Mouse (Mus musculus) gonadal fat pad, adult 2 months (tissue): Measurements from ENCODE around the gene Tdrd3. TPM values are rescaled to one million over a fixed set of nuclear protein-coding genes. Genes with fewer than 3 reads are reported as not detected.

Experiments
- DNase-seq: peaks from one replicate; pipeline ENCODE4 v3.0.0-alpha.2; 2012; ENCODE audit warnings: low read depth
- polyA plus RNA-seq: library from polyadenylated mRNA; depleted of rRNA; stranded (reverse); fragments of >200 nt; gene quantifications from 2 replicates; pipeline ENCODE4 v1.2.3, GENCODE M21; 2012

Tdrd3 gene
- polyA plus RNA-seq, 1 experiment: 3.5 TPM

GRCm38 (mm10) chr14:87451645-87452443, 35.4 kb downstream of the Tdrd3 start:
- DNase-seq: no peak

GRCm38 (mm10) chr14:87455630-87456175, 39.3 kb downstream of the Tdrd3 start:
- no peak for DNase-seq

GRCm38 (mm10) chr14:87459777-87460176, 43.3 kb downstream of the Tdrd3 start:
- DNase-seq: no peak

- no peak for DNase-seq
Measured at GRCm38 (mm10) chr14:87461543-87461942, 45.1 kb downstream of the Tdrd3 start.

DNA sequence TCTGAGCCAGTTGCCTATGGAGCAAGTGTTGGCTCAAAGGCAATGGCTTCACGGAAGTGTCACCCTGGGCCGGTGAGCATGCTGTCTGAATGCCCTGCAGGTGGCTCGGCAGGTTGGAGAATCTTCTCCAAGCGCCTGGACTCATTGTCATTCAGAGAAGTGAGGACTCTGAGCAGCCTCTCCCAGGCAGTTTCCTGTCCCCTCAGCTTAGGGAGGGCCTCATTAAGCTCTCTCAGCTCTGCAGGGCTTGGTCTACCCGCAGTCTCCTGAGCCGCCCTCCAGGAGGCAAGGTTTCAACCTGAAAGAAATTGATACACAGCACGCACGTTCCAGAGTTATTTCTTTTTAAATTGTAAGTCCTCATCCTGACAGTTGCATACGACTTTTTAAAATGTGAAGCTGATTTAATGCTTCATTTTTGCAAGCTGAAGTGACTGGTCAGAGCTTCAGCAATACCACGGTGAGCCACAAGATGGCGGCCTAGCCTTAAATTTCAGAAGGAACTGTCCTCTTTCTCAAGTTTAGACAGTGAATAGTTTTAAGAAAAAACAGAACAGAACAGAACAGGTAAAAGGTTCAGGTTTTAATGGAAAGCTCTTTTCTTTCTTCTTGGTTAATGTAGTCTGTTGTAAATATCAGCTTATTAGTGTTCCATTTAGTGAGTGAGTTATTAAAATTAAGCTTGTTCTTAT, 47.7 kb downstream of the Tdrd3 start:
- no peak for DNase-seq

DNA sequence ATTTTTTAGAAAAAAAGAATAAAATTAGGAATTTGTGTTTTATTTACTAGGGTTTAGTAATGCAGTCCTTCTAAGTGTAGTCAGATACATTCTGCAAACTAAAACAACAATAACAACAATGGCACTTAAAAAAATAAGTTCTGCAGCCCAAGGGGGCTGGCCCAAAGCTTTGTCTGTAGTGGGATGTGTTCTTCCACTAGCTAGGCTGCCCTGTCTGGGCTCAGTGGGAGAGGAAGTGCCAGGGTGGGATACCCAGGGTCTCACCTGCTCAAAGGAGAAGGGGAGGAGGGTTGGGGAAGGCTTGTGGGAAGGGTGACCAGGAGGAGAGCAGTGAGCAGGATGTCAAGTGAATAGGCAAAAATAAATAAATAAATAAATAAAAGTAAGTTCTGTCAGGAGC, 48.2 kb downstream of the Tdrd3 start:
- no peak for DNase-seq

DNA sequence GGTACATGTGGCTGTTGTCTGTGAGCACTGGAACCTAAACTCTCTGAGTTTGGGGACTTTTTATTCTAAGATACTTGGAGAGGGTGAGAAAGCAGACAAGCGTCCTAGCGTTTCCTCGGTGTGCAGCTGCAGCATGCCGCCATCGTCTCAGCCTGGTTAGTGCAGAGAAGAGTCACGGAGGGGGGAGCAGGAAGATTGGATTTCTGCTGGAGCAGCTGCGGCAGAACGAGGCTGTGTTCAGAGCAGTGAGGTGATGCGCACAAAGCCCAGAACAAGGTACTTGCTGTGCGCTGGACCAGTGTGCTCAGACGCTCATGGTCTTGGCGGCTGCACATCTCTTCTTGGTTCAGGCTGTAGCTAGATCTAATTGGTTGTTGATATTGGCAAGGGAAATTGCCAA, 51.1 kb downstream of the Tdrd3 start:
- DNase-seq: no peak

DNA sequence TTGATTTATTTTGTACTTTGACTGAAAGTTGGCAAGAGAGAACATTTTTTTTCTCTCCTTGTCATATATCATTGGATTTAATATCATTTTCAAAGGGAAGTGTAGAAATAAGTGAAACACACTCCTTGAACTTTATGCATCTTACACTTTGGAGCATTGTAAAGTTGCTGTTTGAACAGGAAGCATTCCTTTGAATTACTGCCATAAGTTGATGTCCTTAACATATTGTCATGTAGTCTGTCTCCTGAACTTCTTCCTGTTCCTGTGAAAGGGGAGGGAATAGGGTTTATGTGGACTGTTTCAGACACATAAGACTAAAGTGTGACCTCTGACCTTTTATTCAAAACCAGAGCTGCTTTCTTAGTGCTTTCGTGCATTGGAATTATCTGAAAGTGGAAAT, 55.1 kb downstream of the Tdrd3 start:
- no peak for DNase-seq

DNA sequence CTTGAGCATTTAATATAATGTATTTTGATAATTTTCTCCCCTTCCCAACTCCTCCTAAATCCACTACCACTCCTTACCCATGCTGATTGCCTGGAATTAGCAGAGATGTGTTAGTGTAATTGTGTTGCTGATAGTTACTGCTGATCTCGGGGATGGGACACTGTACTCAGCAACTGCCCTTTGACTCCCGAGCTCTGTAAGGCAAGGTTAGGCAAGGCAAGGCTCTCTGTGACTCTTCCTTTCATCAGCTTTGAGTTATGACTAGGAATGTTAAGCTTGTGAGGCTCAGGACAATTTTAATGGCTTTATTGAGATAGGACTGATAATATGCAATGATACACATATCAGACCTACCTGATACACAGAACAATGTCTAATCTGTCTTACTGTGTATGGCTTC, 56.3 kb downstream of the Tdrd3 start:
- DNase-seq: no peak

DNA sequence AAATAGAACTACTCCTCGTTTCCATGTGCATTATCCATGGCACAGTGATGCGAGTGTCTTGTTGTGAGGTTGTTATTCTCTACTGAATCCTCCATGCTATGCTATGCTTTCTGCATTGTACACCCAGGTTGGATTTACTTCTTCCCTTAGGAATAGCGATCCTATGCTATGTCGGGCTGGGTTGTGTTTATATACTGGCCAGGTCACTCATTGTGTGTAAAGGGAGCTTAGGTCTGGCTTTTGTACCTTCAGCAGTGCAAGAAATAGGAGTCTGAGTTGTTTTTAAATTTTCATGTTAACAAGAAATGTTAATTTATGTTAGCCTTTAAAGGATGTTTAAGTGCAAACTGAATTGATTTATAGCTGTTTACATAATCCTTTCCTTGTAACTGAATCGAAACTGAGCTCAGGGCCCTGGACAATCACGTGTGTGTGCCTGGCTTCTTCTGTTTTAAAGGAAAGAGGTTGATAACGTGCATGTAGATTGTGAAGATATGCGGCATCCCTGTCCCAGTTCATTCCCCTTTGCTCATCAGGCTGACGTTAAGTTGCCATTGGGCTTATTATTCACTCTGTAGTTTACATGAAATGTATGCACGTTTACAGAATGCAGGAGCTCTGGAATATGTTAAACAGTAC, 59.4 kb downstream of the Tdrd3 start:
- DNase-seq: no peak

DNA sequence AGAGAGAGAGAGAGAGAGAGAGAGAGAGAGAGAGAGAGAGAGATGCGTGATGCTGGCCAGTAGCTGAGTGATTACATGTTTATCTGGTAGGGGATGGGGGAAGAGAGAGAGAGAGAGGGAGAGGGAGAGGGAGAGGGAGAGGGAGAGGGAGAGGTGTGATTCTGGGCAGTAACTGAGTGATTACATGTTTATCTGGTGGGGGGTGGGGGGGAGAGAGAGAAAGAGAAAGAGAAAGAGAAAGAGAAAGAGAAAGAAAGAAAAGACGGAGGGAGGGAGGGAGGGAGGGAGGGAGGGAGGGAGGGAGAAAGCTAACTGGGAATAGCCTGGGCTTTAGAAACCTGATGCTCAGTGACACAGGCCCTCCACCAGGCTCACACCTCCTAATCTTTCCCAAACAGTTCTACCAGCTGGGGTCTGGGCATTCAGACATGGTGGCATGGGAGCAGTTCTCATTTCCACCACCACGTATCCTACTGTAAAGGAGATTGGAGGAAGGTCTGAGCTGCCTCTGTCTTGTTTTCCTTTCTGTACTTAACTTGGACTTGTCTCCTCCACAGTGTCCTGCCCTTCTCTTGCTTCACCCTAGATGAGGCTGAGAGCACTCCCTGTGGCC, 62.0 kb downstream of the Tdrd3 start:
- DNase-seq: no peak

DNA sequence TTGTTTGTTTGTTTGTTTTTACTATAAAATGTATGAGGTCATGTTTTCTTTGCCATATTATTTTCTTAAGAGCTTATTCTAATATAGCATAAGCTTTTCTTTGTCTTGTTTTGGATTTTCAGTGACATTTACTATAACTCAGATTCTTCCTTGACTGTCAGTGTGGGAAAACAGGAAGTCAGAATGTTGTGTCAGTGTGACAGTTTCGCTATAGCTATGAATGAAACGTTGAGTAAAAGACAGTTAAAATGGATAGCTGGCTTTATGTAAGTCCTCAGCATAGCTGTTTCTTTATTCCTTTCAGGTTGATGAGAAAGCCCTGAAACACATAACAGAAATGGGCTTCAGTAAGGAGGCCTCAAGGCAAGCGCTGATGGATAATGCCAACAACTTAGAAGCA, 69.4 kb downstream of the Tdrd3 start:
- DNase-seq: no peak

DNA sequence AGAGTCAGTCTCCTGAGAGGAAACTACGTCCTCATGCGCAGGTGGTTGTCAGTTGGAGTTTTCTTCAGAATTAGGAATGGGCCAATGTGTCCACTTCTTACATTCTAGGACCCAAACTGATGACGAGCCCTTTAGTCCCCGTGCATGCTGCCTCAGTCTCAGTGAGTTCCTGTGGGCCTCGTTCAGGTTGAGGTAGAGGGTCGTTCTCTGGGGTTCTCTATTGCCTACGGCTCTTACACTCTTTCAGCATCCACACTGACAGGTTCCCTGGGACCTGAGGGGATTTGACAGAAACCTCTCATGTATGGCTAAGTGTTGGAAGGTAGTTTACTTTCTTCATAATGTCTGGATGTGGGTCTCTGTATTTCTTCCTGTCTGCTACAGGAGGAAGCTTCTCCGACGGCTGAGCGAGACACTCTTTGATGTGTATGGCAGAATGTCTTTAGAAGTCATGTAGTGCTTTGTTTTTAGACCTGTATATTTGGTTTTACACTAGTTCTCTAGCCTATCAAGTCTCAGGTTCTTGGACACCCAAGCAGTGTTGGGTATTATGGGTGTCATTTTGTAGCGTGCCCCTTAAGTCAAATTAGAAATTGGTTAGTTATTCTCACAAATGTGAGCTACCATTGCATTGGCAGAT, 81.6 kb downstream of the Tdrd3 start:
- DNase-seq: no peak

DNA sequence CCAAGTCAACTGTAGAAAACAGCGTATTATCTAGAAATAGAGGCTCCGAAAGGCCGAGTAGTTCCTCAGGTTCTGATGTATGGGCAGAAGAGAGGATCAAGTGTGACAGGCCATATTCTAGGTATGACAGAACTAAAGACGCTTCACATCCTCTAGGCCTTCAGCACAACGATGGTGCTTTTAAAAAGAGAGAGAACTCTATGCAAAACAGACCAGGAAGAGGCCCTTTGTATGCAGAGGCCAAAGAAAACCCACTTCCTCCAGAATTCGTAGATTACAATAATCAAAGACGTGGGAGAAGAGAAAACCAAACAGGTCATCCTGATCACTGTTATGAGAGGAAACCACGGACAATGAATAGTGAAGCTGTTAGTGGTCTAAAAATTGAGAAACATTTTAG, 89.5 kb downstream of the Tdrd3 start:
- DNase-seq: no peak

- peak; percentile 42 for DNase-seq
Measured at GRCm38 (mm10) chr14:87515281-87515680, 98.8 kb downstream of the Tdrd3 start.

GRCm38 (mm10) chr14:87517381-87517780, 100.9 kb downstream of the Tdrd3 start:
- no peak for DNase-seq

GRCm38 (mm10) chr14:87531847-87532246, 115.4 kb downstream of the Tdrd3 start:
- no peak for DNase-seq

DNA sequence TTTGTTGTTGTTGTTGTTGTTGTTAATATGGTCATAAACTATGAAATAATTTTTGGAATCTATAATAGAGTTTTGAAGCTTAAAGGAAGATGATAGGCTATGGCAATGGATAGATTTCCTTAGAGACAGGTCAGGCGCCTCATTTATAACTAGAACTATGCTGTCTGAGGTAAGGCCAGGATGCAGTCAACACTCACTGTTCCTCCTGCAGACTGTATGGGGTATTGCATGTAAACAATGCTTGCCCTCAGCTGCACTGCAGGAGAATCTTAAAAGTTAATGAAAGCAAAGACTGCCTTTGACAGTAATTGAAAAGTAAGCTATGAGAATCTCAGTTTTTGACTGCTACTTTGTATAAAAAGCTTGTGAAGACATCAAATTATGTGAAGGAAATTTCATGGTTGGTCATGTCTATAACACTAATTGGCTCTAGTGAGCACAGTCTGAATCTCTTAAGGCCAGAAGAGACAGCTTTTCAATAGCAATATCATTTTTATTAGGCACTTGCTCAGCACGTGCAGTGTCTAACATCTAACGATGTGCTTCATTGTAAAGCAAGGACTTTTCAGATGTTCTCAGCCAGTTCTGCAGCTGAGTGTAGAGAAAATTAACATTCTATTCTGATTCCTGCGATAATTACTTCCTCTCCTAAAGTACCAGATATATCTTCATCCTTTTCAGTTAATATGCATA, 120.8 kb downstream of the Tdrd3 start:
- no peak for DNase-seq

DNA sequence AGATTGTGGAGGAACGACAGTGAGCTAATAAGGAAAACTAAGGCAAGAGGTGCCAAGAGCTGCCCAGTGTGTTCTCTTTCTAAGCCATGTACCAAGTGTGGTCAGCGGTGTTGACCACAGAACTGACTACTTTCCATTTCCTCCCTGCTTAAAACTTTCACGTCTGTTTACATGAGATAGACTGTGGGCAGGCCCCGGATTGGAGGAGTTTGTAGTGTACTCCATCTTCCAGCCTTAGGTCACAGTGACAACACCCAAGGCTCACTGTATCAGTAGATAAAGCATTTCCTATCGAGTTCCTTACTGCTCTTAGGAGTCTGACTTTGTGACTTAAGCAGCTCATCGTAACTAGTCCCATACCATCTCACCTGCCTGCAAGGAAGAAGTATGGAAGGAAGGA, 133.5 kb downstream of the Tdrd3 start:
- no peak for DNase-seq

GRCm38 (mm10) chr14:87552211-87552610, 135.8 kb downstream of the Tdrd3 start:
- DNase-seq: no peak

DNA sequence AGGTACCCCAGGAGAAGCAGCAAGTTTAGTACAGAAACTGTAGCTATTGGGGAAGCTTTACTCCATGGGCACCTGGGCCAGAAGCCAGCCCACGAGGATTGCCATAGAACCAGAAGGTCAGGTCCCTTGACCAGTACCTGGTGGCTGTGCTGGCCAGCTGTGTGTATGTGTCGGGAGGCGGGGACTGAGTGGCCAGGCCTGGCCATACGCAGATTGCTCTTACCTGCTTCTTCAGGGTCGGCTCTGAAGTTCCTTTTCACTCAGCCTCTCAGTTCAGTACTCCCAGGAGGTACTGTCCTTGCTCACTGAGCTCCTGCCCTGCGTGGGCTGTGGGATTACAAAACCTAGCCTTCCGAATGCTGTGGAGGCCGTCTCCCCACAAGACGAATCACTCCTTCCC, 147.4 kb downstream of the Tdrd3 start:
- DNase-seq: no peak
